Mouse (Mus musculus) midbrain, embryonic 15.5 days (tissue): ENCODE results near the gene Cyth2. TPM values are rescaled to one million over a fixed set of nuclear protein-coding genes. Genes with fewer than 3 reads are reported as not detected.

ENCODE experiments used
- ATAC-seq: fragments of 200-750 bp; cut with Nextera tagmentation; replicated peaks from 2 replicates; pipeline ENCODE4 v1.8.0; 2017; ENCODE audit warnings: moderate TSS enrichment
- H3K27ac ChIP-seq: fragments of 300-500 bp; sonication (generic); 2 replicates; pipeline ENCODE4 v1.5.1; 2015; ENCODE audit warnings: mild to moderate bottlenecking, inconsistent platforms
- H3K27me3 ChIP-seq: fragments of 300-500 bp; sonication (generic); replicated peaks from 2 replicates; pipeline ENCODE4 v1.6.1; 2015; ENCODE audit warnings: inconsistent platforms
- H3K36me3 ChIP-seq: fragments of 300-500 bp; sonication (generic); replicated peaks from 2 replicates; pipeline ENCODE4 v1.6.1; 2015; ENCODE audit warnings: inconsistent platforms
- H3K4me1 ChIP-seq: fragments of 300-500 bp; sonication (generic); 2 replicates; pipeline ENCODE4 v1.6.1; 2015; ENCODE audit warnings: inconsistent platforms
- H3K4me2 ChIP-seq: fragments of 300-500 bp; sonication (generic); 2 replicates; pipeline ENCODE4 v1.6.1; 2015; ENCODE audit warnings: inconsistent platforms, mild to moderate bottlenecking, moderate library complexity
- H3K4me3 ChIP-seq: fragments of 300-500 bp; sonication (generic); 2 replicates; pipeline ENCODE4 v1.5.1; 2015; ENCODE audit warnings: mild to moderate bottlenecking, inconsistent platforms
- H3K9ac ChIP-seq: fragments of 300-500 bp; sonication (generic); 2 replicates; pipeline ENCODE4 v1.6.1; 2015; ENCODE audit warnings: mild to moderate bottlenecking, inconsistent platforms
- H3K9me3 ChIP-seq: fragments of 300-500 bp; sonication (generic); 2 replicates; pipeline ENCODE4 v1.6.1; 2016; ENCODE audit warnings: inconsistent platforms
- WGBS: fragments of 180-500 bp; shearing (Covaris S2); methylation state at CpG from one replicate; pipeline ENCODE4 v1.1.7; 2015; ENCODE audit warnings: mixed read lengths; 5-methylcytosine and 5-hydroxymethylcytosine counted together
- polyA plus RNA-seq: library from polyadenylated mRNA; unstranded; fragments of >200 nt; fragmentation: Nextera tagmentation; extraction: Ambion mirVana; gene quantifications from 2 replicates; pipeline ENCODE4 v1.2.1, GENCODE M21; 2015

Cyth2 gene
- polyA plus RNA-seq, 1 experiment from 2014 or later, result 329 TPM

- H3K9ac ChIP-seq, result no peak overlapping the region
- WGBS, result 82% methylated on average over 7 of the region's 7 CpGs
- no peaks in the 10 kb centered on the region for H3K36me3 ChIP-seq
- 0 out of 2 replicates have a peak, but pooled peaks cover 3% of the 10 kb centered on the region for H3K27me3 ChIP-seq
- H3K9me3 ChIP-seq, result no peaks in the 10 kb centered on the region
- no peak overlapping the region for H3K4me2 ChIP-seq
- H3K4me1 ChIP-seq, result no peaks in the 10 kb centered on the region
- H3K4me3 ChIP-seq, result no peak overlapping the region
- ATAC-seq, result no peak
- H3K27ac ChIP-seq, result no peak overlapping the region
Observed at GRCm38 (mm10) chr7:45775237-45775636, 39.1 kb downstream of the Cyth2 start.

- Histone ChIP-seq H3K4me3 (no peak overlapping the region), H3K9me3 (no peaks in the 10 kb centered on the region), H3K9ac (no peak overlapping the region), H3K36me3 (no peaks in the 10 kb centered on the region), H3K27ac (no peak overlapping the region), H3K4me1 (no peaks in the 10 kb centered on the region), H3K27me3 (0 out of 2 replicates have a peak, but pooled peaks cover 3% of the 10 kb centered on the region), H3K4me2 (no peak overlapping the region)
- 65% methylated on average over 4 of the region's 4 CpGs for WGBS
- ATAC-seq, result no peak
Observed at GRCm38 (mm10) chr7:45771101-45771500, 43.3 kb downstream of the Cyth2 start.

- no peak overlapping the region for H3K4me2 ChIP-seq
- WGBS, result 67% methylated on average over 8 of the region's 8 CpGs
- ATAC-seq, result no peak
Observed at GRCm38 (mm10) chr7:45770427-45771082, 43.8 kb downstream of the Cyth2 start.

GRCm38 (mm10) chr7:45767500-45767899 is 46.9 kb downstream of the Cyth2 start:
- WGBS, result 94% methylated on average over 6 of the region's 6 CpGs
- Histone ChIP-seq H3K4me2 (no peak overlapping the region), H3K9ac (no peak overlapping the region), H3K27ac (no peak overlapping the region), H3K9me3 (no peaks in the 10 kb centered on the region), H3K4me1 (no peaks in the 10 kb centered on the region), H3K36me3 (no peaks in the 10 kb centered on the region), H3K4me3 (no peak overlapping the region), H3K27me3 (no peaks in the 10 kb centered on the region)
- no peak for ATAC-seq

More at GRCm38 (mm10) chr7:45770427-45771082, 43.8 kb downstream of the Cyth2 start:
- H3K27ac ChIP-seq, result no peak overlapping the region
- H3K27me3 ChIP-seq, result 0 out of 2 replicates have a peak, but pooled peaks cover 3% of the 10 kb centered on the region
- no peak overlapping the region for H3K4me3 ChIP-seq
- H3K9ac ChIP-seq, result no peak overlapping the region
- H3K36me3 ChIP-seq, result no peaks in the 10 kb centered on the region
- no peaks in the 10 kb centered on the region for H3K9me3 ChIP-seq
- no peaks in the 10 kb centered on the region for H3K4me1 ChIP-seq

- Histone ChIP-seq H3K27ac (no peak overlapping the region), H3K9ac (no peak overlapping the region), H3K4me1 (no peaks in the 10 kb centered on the region), H3K4me3 (no peak overlapping the region), H3K9me3 (no peaks in the 10 kb centered on the region), H3K27me3 (no peaks in the 10 kb centered on the region), H3K4me2 (no peak overlapping the region), H3K36me3 (no peaks in the 10 kb centered on the region)
- ATAC-seq, result no peak
- 59% methylated on average over 8 of the region's 8 CpGs for WGBS
Observed at GRCm38 (mm10) chr7:45766764-45767163, 47.6 kb downstream of the Cyth2 start.

GRCm38 (mm10) chr7:45765995-45766394 is 48.4 kb downstream of the Cyth2 start:
- H3K9me3 ChIP-seq, result no peaks in the 10 kb centered on the region
- no peak overlapping the region for H3K9ac ChIP-seq
- H3K4me3 ChIP-seq, result no peak overlapping the region
- no peak overlapping the region for H3K4me2 ChIP-seq
- H3K36me3 ChIP-seq, result no peaks in the 10 kb centered on the region
- ATAC-seq, result no peak
- no peak overlapping the region for H3K27ac ChIP-seq
- H3K4me1 ChIP-seq, result no peaks in the 10 kb centered on the region
- 66% methylated on average over 8 of the region's 8 CpGs for WGBS
- H3K27me3 ChIP-seq, result no peaks in the 10 kb centered on the region

GRCm38 (mm10) chr7:45760151-45760550 is 54.2 kb downstream of the Cyth2 start:
- no peak overlapping the region for H3K4me2 ChIP-seq
- 51% methylated on average over 5 of the region's 5 CpGs for WGBS
- no peaks in the 10 kb centered on the region for H3K9me3 ChIP-seq
- ATAC-seq, result no peak
- no peak overlapping the region for H3K27ac ChIP-seq
- no peaks in the 10 kb centered on the region for H3K4me1 ChIP-seq
- H3K36me3 ChIP-seq, result no peaks in the 10 kb centered on the region
- no peak overlapping the region for H3K9ac ChIP-seq
- peaks cover 23% of the 10 kb centered on the region for H3K27me3 ChIP-seq
- H3K4me3 ChIP-seq, result no peak overlapping the region

GRCm38 (mm10) chr7:45759400-45759799 is 55.0 kb downstream of the Cyth2 start:
- no peak for ATAC-seq

More at GRCm38 (mm10) chr7:45759400-45759799, 55.0 kb downstream of the Cyth2 start:
- Histone ChIP-seq H3K4me2 (peak overlapping the region; percentile 18), H3K4me1 (no peaks in the 10 kb centered on the region), H3K9ac (no peak overlapping the region), H3K4me3 (no peak overlapping the region), H3K27me3 (peaks cover 23% of the 10 kb centered on the region), H3K36me3 (no peaks in the 10 kb centered on the region), H3K9me3 (no peaks in the 10 kb centered on the region), H3K27ac (no peak overlapping the region)
- WGBS, result 11% methylated on average over 24 of the region's 27 CpGs

Other genes starting within 250 kb of the Cyth2 start
- gene Bcat2, start 244.4 kb downstream of the Cyth2 start, polyA plus RNA-seq, result 23.8 and 27.1 TPM in 2 replicates
- gene Fgf21, start 199.1 kb downstream of the Cyth2 start, polyA plus RNA-seq, result not detected in 2 replicates
- gene Fut1, start 197.3 kb downstream of the Cyth2 start, polyA plus RNA-seq, result not detected in 2 replicates
- gene Izumo1, start 192.8 kb downstream of the Cyth2 start, polyA plus RNA-seq, result not detected in 2 replicates
- gene Rasip1, start 187.1 kb downstream of the Cyth2 start, polyA plus RNA-seq, result 21.8 and 23.1 TPM in 2 replicates
- 3.6 and 3.8 TPM in 2 replicates for gene Mamstr, start 174.6 kb downstream of the Cyth2 start, polyA plus RNA-seq
- gene Fut2, start 148.2 kb downstream of the Cyth2 start, polyA plus RNA-seq, result 0.05 and 0.18 TPM in 2 replicates
- gene Ntn5, start 130.6 kb downstream of the Cyth2 start, polyA plus RNA-seq, result 0.88 and 1.3 TPM in 2 replicates
- 0.34 and 0.36 TPM in 2 replicates for gene Sec1, start 120.2 kb downstream of the Cyth2 start, polyA plus RNA-seq
- 70.7 and 73.8 TPM in 2 replicates for gene Car11, start 114.7 kb downstream of the Cyth2 start, polyA plus RNA-seq
- gene Dbp, start 109.5 kb downstream of the Cyth2 start, polyA plus RNA-seq, result 3.3 and 3.8 TPM in 2 replicates
- 537 and 538 TPM in 2 replicates for gene Rpl18, start 99.1 kb downstream of the Cyth2 start, polyA plus RNA-seq
- gene Sphk2, start 96.6 kb downstream of the Cyth2 start, polyA plus RNA-seq, result 24.5 and 26.4 TPM in 2 replicates
- gene Fam83e, start 93.4 kb downstream of the Cyth2 start, polyA plus RNA-seq, result 0.54 and 0.74 TPM in 2 replicates
- not detected in 2 replicates for gene Spaca4, start 88.8 kb downstream of the Cyth2 start, polyA plus RNA-seq
- 29.8 and 34.8 TPM in 2 replicates for gene Lmtk3, start 30.8 kb downstream of the Cyth2 start, polyA plus RNA-seq
- 8.3 and 9.7 TPM in 2 replicates for gene Sult2b1, start 29.9 kb downstream of the Cyth2 start, polyA plus RNA-seq
- gene Kcnj14, start 10.2 kb upstream of the Cyth2 start, polyA plus RNA-seq, result 1.1 TPM in 2 replicates
- gene Grwd1, start 16.4 kb upstream of the Cyth2 start, polyA plus RNA-seq, result 40.5 and 44.2 TPM in 2 replicates
- 53.0 and 54.9 TPM in 2 replicates for gene Kdelr1, start 58.2 kb upstream of the Cyth2 start, polyA plus RNA-seq
- 2.7 and 3.9 TPM in 2 replicates for gene Grin2d, start 63.8 kb upstream of the Cyth2 start, polyA plus RNA-seq
- gene Syngr4, start 82.1 kb upstream of the Cyth2 start, polyA plus RNA-seq, result 0.22 TPM in 1 of 2 replicates, not detected in the other
- 7.7 and 10.2 TPM in 2 replicates for gene Tmem143, start 82.4 kb upstream of the Cyth2 start, polyA plus RNA-seq
- 35.2 and 40.3 TPM in 2 replicates for gene Emp3, start 106.8 kb upstream of the Cyth2 start, polyA plus RNA-seq
- 6.0 TPM in 2 replicates for gene Ccdc114, start 109.5 kb upstream of the Cyth2 start, polyA plus RNA-seq
- gene Abcc6, start 215.7 kb upstream of the Cyth2 start, polyA plus RNA-seq, result 0.59 TPM in 2 replicates
- 43.3 and 46.7 TPM in 2 replicates for gene Nomo1, start 219.1 kb upstream of the Cyth2 start, polyA plus RNA-seq